Mouse (Mus musculus): ENCODE data around the gene Scube1. TPM values are rescaled to one million over a fixed set of nuclear protein-coding genes. Genes with fewer than 3 reads are reported as not detected.

Gene Scube1
- total and polyA plus RNA-seq, 3 experiments, result not detected

DNA sequence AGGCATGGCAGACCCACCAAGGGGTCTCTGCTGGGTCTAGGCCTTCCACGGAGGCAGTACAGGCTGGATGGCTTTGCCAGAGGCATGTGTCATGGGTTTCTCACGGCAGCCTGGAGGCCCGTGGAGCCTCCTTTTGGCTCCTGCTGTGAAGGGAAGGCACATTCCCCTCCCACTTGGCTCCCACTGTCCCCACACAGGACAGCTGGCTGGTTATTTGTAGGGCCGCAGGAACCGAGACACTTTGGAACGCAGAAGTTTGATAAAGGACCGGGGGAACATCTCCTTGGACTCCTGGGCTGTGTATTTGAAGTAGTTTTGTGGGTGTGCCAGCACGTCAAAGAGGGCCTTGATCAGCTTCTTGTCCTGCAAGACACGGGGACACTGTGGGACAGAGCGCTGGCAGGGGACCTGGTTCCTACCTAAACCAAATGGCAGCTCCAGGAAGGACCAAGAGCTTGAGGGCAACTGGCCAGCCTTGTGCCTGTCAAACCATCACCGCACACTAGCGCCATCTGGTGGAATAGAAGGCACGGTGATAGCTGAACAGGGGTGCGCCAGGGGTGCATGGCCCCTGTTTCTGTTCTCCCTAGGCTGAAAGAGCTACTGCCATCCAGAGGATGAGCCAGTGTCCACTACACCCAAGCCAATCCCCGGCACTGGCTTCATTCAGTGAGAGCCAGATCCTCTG, 117.6 kb downstream of the Scube1 start:
- H3K36me3 ChIP-seq (ENCODE audit: control insufficient read depth in 1 of 2, insufficient read depth in 2 of 2, low read length in 2 of 2), result no peaks in the 10 kb centered on the region
- no peaks in the 10 kb centered on the region for H3K9me3 ChIP-seq (replicated peaks; ENCODE audit: insufficient read depth, low read length)
- no peak overlapping the region for H3K4me3 ChIP-seq (ENCODE audit: control insufficient read depth in 1 of 2, insufficient read depth in 1 of 2, low read depth in 2 of 2, low read length in 2 of 2)
- no peak overlapping the region for H3K27ac ChIP-seq (ENCODE audit: control insufficient read depth, low read depth, low read length)
- H3K4me1 ChIP-seq (ENCODE audit: control insufficient read depth in 1 of 2, insufficient read depth in 2 of 2, low read length in 2 of 2), result peaks cover 0 to 3% of the 10 kb centered on the region in 2 experiments; a peak in 3 of 4 replicates
- H3K27me3 ChIP-seq (ENCODE audit: control insufficient read depth in 1 of 2, insufficient read depth in 2 of 2, low read length in 2 of 2), result peaks cover 0 to 2% of the 10 kb centered on the region in 2 experiments; a peak in 1 of 4 replicates
- peak; percentile 78 for DNase-seq (ENCODE audit: low read depth, low spot score)
- H3K79me2 ChIP-seq (ENCODE audit: control insufficient read depth, insufficient read depth, low read length, poor library complexity), result no peaks in the 10 kb centered on the region
- H3K9ac ChIP-seq (ENCODE audit: control insufficient read depth, low read depth, low read length, poor library complexity, severe bottlenecking), result no peak overlapping the region
- no peak for TF ChIP-seq USF2 (IDR thresholded peaks at IDR 0.05; ENCODE audit: borderline replicate concordance in 1 of 2, insufficient read depth in 1 of 2, low read depth in 1 of 2, low read length in 2 of 2)
- TF ChIP-seq BHLHE40 (IDR thresholded peaks at IDR 0.05; ENCODE audit: borderline replicate concordance, low read depth, low read length), result 0 out of 2 replicates have a peak, but pooled peaks have one; percentile 19
- TF ChIP-seq MEF2A (IDR thresholded peaks at IDR 0.05; ENCODE audit: extremely low read depth, insufficient replicate concordance, low read depth, low read length, poor library complexity, severe bottlenecking), result no peak
- TF ChIP-seq POLR2A (IDR thresholded peaks at IDR 0.05; ENCODE audit: control insufficient read depth in 1 of 2, insufficient read depth in 1 of 2, low read depth in 1 of 2, low read length in 2 of 2, poor library complexity in 1 of 2), result no peak
- no peak for TF ChIP-seq UBTF (IDR thresholded peaks at IDR 0.05; ENCODE audit: borderline replicate concordance, insufficient read depth, low read depth, low read length)
- no peak for TF ChIP-seq EP300 (IDR thresholded peaks at IDR 0.05; ENCODE audit: low read depth in 1 of 2, low read length in 2 of 2)
- peak; percentile 72 for TF ChIP-seq ZC3H11A (IDR thresholded peaks at IDR 0.05; ENCODE audit: low read depth, low read length)
- TF ChIP-seq CHD2 (IDR thresholded peaks at IDR 0.05; ENCODE audit: low read length), result no peak
- peak; percentile 87 for TF ChIP-seq SMC3 (IDR thresholded peaks at IDR 0.05; ENCODE audit: low read depth, low read length)
- peak; percentile 85 to 92 (median 86) for TF ChIP-seq CTCF (IDR thresholded peaks at IDR 0.05 in 2 of 3, conservative IDR thresholded peaks at IDR 0.05 in 1 of 3; ENCODE audit: control insufficient read depth in 1 of 3, insufficient read depth in 1 of 3, low read depth in 2 of 3, low read length in 3 of 3, poor library complexity in 1 of 3, severe bottlenecking in 1 of 3)
- TF ChIP-seq RAD21 (IDR thresholded peaks at IDR 0.05; ENCODE audit: low read depth, low read length), result peak; percentile 62
- TF ChIP-seq MAZ (IDR thresholded peaks at IDR 0.05; ENCODE audit: low read depth, low read length), result no peak

DNA sequence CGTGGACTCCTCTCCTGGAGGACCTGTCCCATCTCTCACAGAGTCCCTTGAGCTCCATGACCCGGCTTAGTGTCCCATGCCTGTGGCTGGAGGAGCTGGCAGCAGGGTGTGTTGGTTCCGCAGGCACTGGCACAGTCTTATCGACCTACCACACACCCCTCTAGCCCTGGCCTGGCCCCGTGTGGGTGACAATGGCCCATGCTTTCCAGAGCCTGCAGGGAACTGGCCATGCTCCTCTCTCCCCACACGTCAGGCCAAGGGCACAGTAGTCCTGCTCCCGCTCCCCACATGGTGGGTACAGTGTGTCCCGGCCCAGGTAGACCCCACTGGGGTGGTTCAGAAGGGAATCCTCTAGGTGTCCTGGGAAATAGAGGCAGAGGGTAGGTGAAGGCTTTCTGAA, 118.1 kb downstream of the Scube1 start:
- Histone ChIP-seq H3K27me3 (ENCODE audit: control insufficient read depth in 1 of 2, insufficient read depth in 2 of 2, low read length in 2 of 2) (peaks cover 0 to 2% of the 10 kb centered on the region in 2 experiments; a peak in 1 of 4 replicates), H3K79me2 (ENCODE audit: control insufficient read depth, insufficient read depth, low read length, poor library complexity) (no peaks in the 10 kb centered on the region), H3K4me3 (ENCODE audit: control insufficient read depth in 1 of 2, insufficient read depth in 1 of 2, low read depth in 2 of 2, low read length in 2 of 2) (no peak overlapping the region), H3K9ac (ENCODE audit: control insufficient read depth, low read depth, low read length, poor library complexity, severe bottlenecking) (no peak overlapping the region), H3K4me1 (ENCODE audit: control insufficient read depth in 1 of 2, insufficient read depth in 2 of 2, low read length in 2 of 2) (peaks cover 0 to 5% of the 10 kb centered on the region in 2 experiments; a peak in 3 of 4 replicates), H3K9me3 (replicated peaks; ENCODE audit: insufficient read depth, low read length) (no peaks in the 10 kb centered on the region), H3K27ac (ENCODE audit: control insufficient read depth, low read depth, low read length) (no peak overlapping the region), H3K36me3 (ENCODE audit: control insufficient read depth in 1 of 2, insufficient read depth in 2 of 2, low read length in 2 of 2) (peaks cover 0 to 2% of the 10 kb centered on the region in 2 experiments; a peak in 2 of 4 replicates)
- no peak for DNase-seq (ENCODE audit: low read depth, low spot score)
- TF ChIP-seq TCF12 (IDR thresholded peaks at IDR 0.05; ENCODE audit: low read depth, low read length) (no peak), HCFC1 (IDR thresholded peaks at IDR 0.05; ENCODE audit: low read depth, low read length) (no peak), ZC3H11A (IDR thresholded peaks at IDR 0.05; ENCODE audit: low read depth, low read length) (no peak), MEF2A (IDR thresholded peaks at IDR 0.05; ENCODE audit: extremely low read depth, insufficient replicate concordance, low read depth, low read length, poor library complexity, severe bottlenecking) (no peak), MYB (IDR thresholded peaks at IDR 0.05; ENCODE audit: low read depth, low read length) (no peak), CTCF (IDR thresholded peaks at IDR 0.05 in 2 of 3, conservative IDR thresholded peaks at IDR 0.05 in 1 of 3; ENCODE audit: control insufficient read depth in 1 of 3, insufficient read depth in 1 of 3, low read depth in 2 of 3, low read length in 3 of 3, poor library complexity in 1 of 3, severe bottlenecking in 1 of 3) (no peak), GABPA (IDR thresholded peaks at IDR 0.05; ENCODE audit: low read depth, low read length) (no peak)
